Mouse (Mus musculus) MEL (cell line): ENCODE results near the gene Slc12a6.
A peak's percentile ranks its signal among the peaks of the same experiment; 100 is the strongest.

Source experiments
- CHD1 ChIP-seq: IDR thresholded peaks from 2 replicates; pipeline ENCODE4 v1.6.1; 2012; ENCODE audit warnings: low read depth, mild to moderate bottlenecking, inconsistent platforms, low read length, improper control_type of control experiment
- CHD2 ChIP-seq: IDR thresholded peaks from 2 replicates; pipeline ENCODE4 v1.6.1; 2011; ENCODE audit warnings: low read length, improper control_type of control experiment
- CTCF ChIP-seq, 3 experiments: IDR thresholded peaks in 2 of 3; conservative IDR thresholded peaks in 1 of 3; 2 replicates each; pipeline ENCODE4 v1.5.1; 2011 to 2012; ENCODE audit warnings: low read length in 3 of 3, low read depth in 2 of 3, mild to moderate bottlenecking in 2 of 3, improper control_type of control experiment in 1 of 3, inconsistent platforms in 1 of 3, mixed read lengths in 1 of 3, moderate library complexity in 1 of 3; ENCODE audit not compliant: control insufficient read depth in 1 of 3, insufficient read depth in 1 of 3, poor library complexity in 1 of 3, severe bottlenecking in 1 of 3
- E2F4 ChIP-seq: IDR thresholded peaks from 2 replicates; pipeline ENCODE4 v1.6.1; 2011; ENCODE audit warnings: low read depth, low read length, improper control_type of control experiment, borderline replicate concordance
- EP300 ChIP-seq, 2 experiments: IDR thresholded peaks; 2 replicates each; pipeline ENCODE4 v1.6.1; 2011; ENCODE audit warnings: improper control_type of control experiment in 2 of 2, low read length in 2 of 2, low read depth in 1 of 2, mild to moderate bottlenecking in 1 of 2
- GATA1 ChIP-seq: IDR thresholded peaks from 2 replicates; pipeline ENCODE4 v1.6.1; 2011; ENCODE audit warnings: low read depth, low read length, improper control_type of control experiment
- KAT2A ChIP-seq: conservative IDR thresholded peaks from 2 replicates; pipeline ENCODE4 v1.6.1; 2012; ENCODE audit warnings: low read depth, low read length, improper control_type of control experiment, inconsistent platforms
- MAFK ChIP-seq: IDR thresholded peaks from 2 replicates; pipeline ENCODE4 v1.6.1; 2011; ENCODE audit warnings: low read depth, mild to moderate bottlenecking, low read length, improper control_type of control experiment, borderline replicate concordance
- MAX ChIP-seq: IDR thresholded peaks from 2 replicates; pipeline ENCODE4 v1.6.1; 2011; ENCODE audit warnings: low read length, improper control_type of control experiment
- POLR2A ChIP-seq, 2 experiments: IDR thresholded peaks; 2 replicates each; pipeline ENCODE4 v1.6.1; 2011 to 2012; ENCODE audit warnings: low read length in 2 of 2, mild to moderate bottlenecking in 2 of 2, control low read depth in 1 of 2, improper control_type of control experiment in 1 of 2, low read depth in 1 of 2, moderate library complexity in 1 of 2; ENCODE audit not compliant: control insufficient read depth in 1 of 2, insufficient read depth in 1 of 2, poor library complexity in 1 of 2
- TAL1 ChIP-seq: IDR thresholded peaks from 2 replicates; pipeline ENCODE4 v1.6.1; 2012; ENCODE audit warnings: mild to moderate bottlenecking, inconsistent platforms, low read length, moderate library complexity, mixed read lengths
- USF1 ChIP-seq: IDR thresholded peaks from 2 replicates; pipeline ENCODE4 v1.6.1; 2014; ENCODE audit warnings: low read depth, mild to moderate bottlenecking, inconsistent platforms, low read length, improper control_type of control experiment, moderate library complexity
- ZKSCAN1 ChIP-seq: IDR thresholded peaks from 2 replicates; pipeline ENCODE4 v1.6.1; 2012; ENCODE audit warnings: low read depth, mild to moderate bottlenecking, inconsistent platforms, low read length, improper control_type of control experiment, moderate library complexity
- ZNF384 ChIP-seq: IDR thresholded peaks from 2 replicates; pipeline ENCODE4 v1.6.1; 2012; ENCODE audit warnings: low read depth, mild to moderate bottlenecking, inconsistent platforms, low read length, improper control_type of control experiment

GRCm38 (mm10) chr2:112262779-112263295, 2.8 kb upstream of the Slc12a6 start:
- TF ChIP-seq CTCF (IDR thresholded peaks at IDR 0.05 in 2 of 3, conservative IDR thresholded peaks at IDR 0.05 in 1 of 3; ENCODE audit: control insufficient read depth in 1 of 3, insufficient read depth in 1 of 3, low read depth in 2 of 3, low read length in 3 of 3, poor library complexity in 1 of 3, severe bottlenecking in 1 of 3) (peak; percentile 21 to 81 (median 38); a peak in 5 of 6 replicates), MAX (no peak), USF1 (no peak), E2F4 (no peak), POLR2A (IDR thresholded peaks at IDR 0.05; ENCODE audit: control insufficient read depth in 1 of 2, insufficient read depth in 1 of 2, low read depth in 1 of 2, low read length in 2 of 2, poor library complexity in 1 of 2) (no peak), KAT2A (no peak), CHD2 (no peak), MAFK (no peak), TAL1 (no peak), CHD1 (no peak; the same call in 1 of the 2 replicates), GATA1 (0 out of 2 replicates have a peak, but pooled peaks have one; percentile 8), ZNF384 (peak; percentile 62; the same call in 1 of the 2 replicates), EP300 (IDR thresholded peaks at IDR 0.05; ENCODE audit: low read depth in 1 of 2, low read length in 2 of 2) (no peak), ZKSCAN1 (no peak)
